ENCODE assay signal across 8 mouse cellular contexts in genomic region chr5:142812976-142813721, GRCm38 (mm10). TPM values are rescaled to one million over a fixed set of nuclear protein-coding genes. Genes with fewer than 3 reads are reported as not detected.
DNase-seq lines count a peak whose midpoint lies in the region; ATAC-seq and TF ChIP-seq lines count a peak whose summit lies in the region.

No protein-coding gene starts in this region.

- DNase-seq in left cerebral cortex, postnatal 36 days (ENCODE audit: low spot score in 2 of 2), result peak; percentile 28 to 36
- DNase-seq in left cerebral cortex, adult 9 months (ENCODE audit: low spot score in 2 of 2), result no peak
- DNase-seq in embryo, embryonic 10 days (ENCODE audit: low spot score), result peak; percentile 62
- peak; percentile 77 to 83 for DNase-seq in heart, adult 2 months
- peak; percentile 65 for DNase-seq in kidney, adult 18-20 months
- DNase-seq in lung, embryonic 14.5 days, result peak; percentile 67
- DNase-seq in right cerebral cortex, postnatal 4 days, result peak; percentile 39
- DNase-seq in spleen, postnatal 36 days (ENCODE audit: low spot score in 2 of 2), result no peak

- intact Hi-C loops in left cerebral cortex, postnatal 36 days (cut with DNase I), result no loop called here
- intact Hi-C loops in heart, adult 2 months (cut with DNase I), result no loop called here

- TF ChIP-seq EP300 in heart, adult 2 months (IDR thresholded peaks at IDR 0.05; ENCODE audit: insufficient read depth, low read depth, low read length), result no peak

- H3K27me3 ChIP-seq in heart, adult 2 months (ENCODE audit: control insufficient read depth, insufficient read depth, low read length), result no peaks in the 10 kb centered on the region
- no peaks in the 10 kb centered on the region for H3K27me3 ChIP-seq in lung, embryonic 14.5 days (ENCODE audit: insufficient read depth, low read length)

- 11% methylated on average over 18 of the region's 18 CpGs for WGBS in heart, adult 2 months
- 8% methylated on average over 18 of the region's 18 CpGs for WGBS in lung, embryonic 14.5 days

- no peak for ATAC-seq in lung, embryonic 14.5 days (ENCODE audit: insufficient read depth)

- H3K36me3 ChIP-seq in heart, adult 2 months (ENCODE audit: control insufficient read depth, insufficient read depth, low read length), result peaks cover 6% of the 10 kb centered on the region
- H3K36me3 ChIP-seq in lung, embryonic 14.5 days (ENCODE audit: insufficient read depth), result peaks cover 39% of the 10 kb centered on the region

- peak overlapping the region; percentile 61 for H3K9ac ChIP-seq in heart, adult 2 months (ENCODE audit: low read depth, low read length)
- H3K9ac ChIP-seq in lung, embryonic 14.5 days, result peak overlapping the region; percentile 100

- H3K79me2 ChIP-seq in heart, adult 2 months (replicated peaks; ENCODE audit: control insufficient read depth, insufficient read depth, low read length), result peaks cover 13% of the 10 kb centered on the region

- TF ChIP-seq POLR2A in heart, adult 2 months (IDR thresholded peaks at IDR 0.05; ENCODE audit: insufficient read depth, low read depth, low read length), result peak; percentile 67

- H3K27ac ChIP-seq in heart, adult 2 months, result peak overlapping the region; percentile 97
- H3K27ac ChIP-seq in lung, embryonic 14.5 days (ENCODE audit: low read depth), result peak overlapping the region; percentile 100

- peak; percentile 10; the same call in 1 of the 2 replicates for TF ChIP-seq CTCF in heart, adult 2 months (IDR thresholded peaks at IDR 0.05)
- no peak for TF ChIP-seq CTCF in lung, embryonic 14.5 days (IDR thresholded peaks at IDR 0.05; ENCODE audit: low read depth)

- H3K4me1 ChIP-seq in heart, adult 2 months (ENCODE audit: control insufficient read depth, insufficient read depth, low read length), result peaks cover 22% of the 10 kb centered on the region
- H3K4me1 ChIP-seq in lung, embryonic 14.5 days (ENCODE audit: insufficient read depth), result peaks cover 20% of the 10 kb centered on the region

- H3K4me2 ChIP-seq in lung, embryonic 14.5 days, result peak overlapping the region; percentile 97

- H3K9me3 ChIP-seq in lung, embryonic 14.5 days (ENCODE audit: low read depth, low read length), result no peaks in the 10 kb centered on the region

- H3K4me3 ChIP-seq in heart, adult 2 months, result peak overlapping the region; percentile 93
- H3K4me3 ChIP-seq in lung, embryonic 14.5 days (ENCODE audit: low read depth, low read length), result peak overlapping the region; percentile 90

RNA-seq across cellular contexts. Expression of gene Tnrc18, which starts 4.3 kb away (rescaled TPM):
- total RNA-seq in left cerebral cortex, postnatal 36 days (2021), result 100 to 1,000 TPM; 117 to 147 TPM
- total RNA-seq in heart, adult 2 months (2021), result 10 to 100 TPM; 49.7 to 60.3 TPM
- polyA plus RNA-seq in heart, adult 2 months (2012; rRNA removed), result 15.1 and 18.5 TPM in 2 replicates
- 38.4 and 40.4 TPM in 2 replicates for polyA plus RNA-seq in lung, embryonic 14.5 days (2014; fragmentation: Nextera tagmentation; extraction: Ambion mirVana)

Comparison
In these comparisons a context has a peak if more than half of its experiments do, and no peak if none do; other contexts are left out.
1. DNase-seq: peak in left cerebral cortex, postnatal 36 days (2 of 2), embryo, embryonic 10 days (single experiment), heart, adult 2 months (2 of 2), kidney, adult 18-20 months (single experiment), lung, embryonic 14.5 days (single experiment) and right cerebral cortex, postnatal 4 days (single experiment); none in left cerebral cortex, adult 9 months (0 of 2) and spleen, postnatal 36 days (0 of 2).